Mouse (Mus musculus): ENCODE data around the gene Sdccag8. TPM values are rescaled to one million over a fixed set of nuclear protein-coding genes. Genes with fewer than 3 reads are reported as not detected.

The Sdccag8 gene
- polyA plus RNA-seq, 1 experiment from 2014 or later, result 11.6 TPM

DNA sequence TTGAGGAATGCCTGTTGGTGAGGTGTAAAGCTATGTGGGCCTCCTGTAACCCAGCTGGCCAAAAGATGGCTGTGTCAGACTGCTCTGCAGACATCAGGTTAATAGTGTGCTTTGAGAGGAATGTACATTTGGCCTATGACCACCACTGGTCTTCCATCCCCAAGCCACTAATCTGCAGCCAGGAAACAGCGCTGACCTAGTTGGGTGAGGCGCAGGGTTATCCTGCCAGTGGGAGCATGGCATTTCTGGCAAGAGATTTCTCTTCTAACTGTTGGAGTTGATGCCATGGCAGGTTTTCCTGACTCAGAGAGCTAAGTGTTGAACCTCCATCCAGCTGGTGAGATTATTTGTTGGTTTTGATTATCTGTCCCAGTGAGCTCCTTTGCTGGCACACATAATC is 101.5 kb downstream of the Sdccag8 start:
- H3K4me1 ChIP-seq, result no peaks in the 10 kb centered on the region

DNA sequence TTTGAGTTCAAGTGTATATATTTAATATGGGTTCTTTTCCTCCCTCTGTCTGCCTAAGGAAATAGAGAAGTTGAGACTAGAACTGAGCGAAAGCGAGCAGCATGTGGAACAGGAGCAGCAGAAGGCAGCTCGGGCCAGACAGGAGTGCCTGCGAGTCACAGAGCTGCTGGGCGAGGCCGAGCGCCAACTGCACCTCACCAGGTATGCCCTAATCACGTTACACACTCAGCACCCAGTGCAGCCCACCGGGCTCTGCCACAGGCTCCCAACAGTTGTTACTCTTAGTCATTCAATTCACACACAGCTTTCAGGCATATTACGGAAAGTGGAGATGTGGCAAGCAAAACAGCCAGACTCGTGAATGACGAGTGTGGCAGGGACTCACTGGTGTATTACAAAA is 105.0 kb downstream of the Sdccag8 start:
- Histone ChIP-seq H3K27ac (no peak overlapping the region), H3K9me3 (replicated peaks) (no peaks in the 10 kb centered on the region), H3K4me3 (no peak overlapping the region), H3K27me3 (ENCODE audit: low read depth, poor library complexity, severe bottlenecking) (no peaks in the 10 kb centered on the region), H3K4me1 (no peaks in the 10 kb centered on the region), H3K36me3 (0 out of 2 replicates have a peak, but pooled peaks cover 3% of the 10 kb centered on the region)
- no peak for DNase-seq (ENCODE audit: low spot score)
- 89% methylated on average over 12 of the region's 12 CpGs for WGBS

More for the DNA sequence above, 101.5 kb downstream of the Sdccag8 start:
- Histone ChIP-seq H3K27me3 (ENCODE audit: low read depth, poor library complexity, severe bottlenecking) (no peaks in the 10 kb centered on the region), H3K36me3 (0 out of 2 replicates have a peak, but pooled peaks cover 3% of the 10 kb centered on the region), H3K4me3 (no peak overlapping the region), H3K9me3 (replicated peaks) (no peaks in the 10 kb centered on the region), H3K27ac (no peak overlapping the region)
- WGBS, result 92% methylated on average over 2 of the region's 2 CpGs
- DNase-seq (ENCODE audit: low spot score), result no peak

DNA sequence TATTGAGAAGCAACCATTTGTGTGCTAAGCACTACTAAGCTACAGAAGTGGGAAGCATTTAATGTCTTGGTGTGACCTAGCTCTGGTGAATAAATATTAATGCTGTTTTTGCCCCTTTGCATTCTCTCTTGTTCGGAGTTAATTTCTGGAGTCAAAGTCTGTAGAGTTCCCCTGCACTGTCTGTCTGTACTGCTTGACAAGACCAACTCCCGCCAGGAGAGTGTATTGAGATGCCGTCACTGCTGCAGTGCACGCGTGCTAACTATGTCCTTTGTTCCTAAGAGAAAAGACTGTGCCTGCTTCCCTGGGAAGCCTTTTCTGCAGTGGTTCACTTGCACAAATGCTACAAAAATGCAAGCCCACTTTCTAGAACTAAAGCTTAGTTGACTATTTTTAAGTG is 108.4 kb downstream of the Sdccag8 start:
- H3K27me3 ChIP-seq (ENCODE audit: low read depth, poor library complexity, severe bottlenecking), result no peaks in the 10 kb centered on the region
- H3K36me3 ChIP-seq, result 0 out of 2 replicates have a peak, but pooled peaks cover 3% of the 10 kb centered on the region
- H3K27ac ChIP-seq, result no peak overlapping the region
- WGBS, result 92% methylated on average over 5 of the region's 5 CpGs
- H3K9me3 ChIP-seq (replicated peaks), result no peaks in the 10 kb centered on the region
- H3K4me1 ChIP-seq, result no peaks in the 10 kb centered on the region
- no peak overlapping the region for H3K4me3 ChIP-seq
- DNase-seq (ENCODE audit: low spot score), result no peak

DNA sequence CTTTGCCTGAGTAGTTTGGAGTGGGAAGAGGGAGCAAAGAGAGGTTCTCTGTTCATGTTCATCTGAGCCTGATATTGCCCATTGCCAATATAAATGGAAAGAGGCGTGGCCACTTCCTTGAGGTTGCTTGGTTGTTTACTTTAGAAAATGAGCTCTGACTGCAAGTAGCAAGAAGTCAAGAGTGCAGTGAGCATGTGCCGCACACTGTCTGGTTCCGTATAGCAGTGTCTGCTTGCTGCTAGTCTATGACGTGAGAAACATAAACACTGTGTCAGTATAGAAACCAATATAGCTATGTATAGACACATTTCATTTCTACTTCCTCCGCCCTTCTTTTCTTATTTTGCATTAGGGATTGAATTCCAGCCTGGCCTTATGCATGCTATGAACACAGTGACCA is 111.5 kb downstream of the Sdccag8 start:
- H3K4me3 ChIP-seq, result no peak overlapping the region
- H3K9me3 ChIP-seq (replicated peaks), result no peaks in the 10 kb centered on the region
- no peak for DNase-seq (ENCODE audit: low spot score)
- H3K36me3 ChIP-seq, result no peaks in the 10 kb centered on the region
- WGBS, result 87% methylated on average over 5 of the region's 5 CpGs
- H3K27me3 ChIP-seq (ENCODE audit: low read depth, poor library complexity, severe bottlenecking), result no peaks in the 10 kb centered on the region
- H3K27ac ChIP-seq, result no peak overlapping the region
- no peaks in the 10 kb centered on the region for H3K4me1 ChIP-seq

DNA sequence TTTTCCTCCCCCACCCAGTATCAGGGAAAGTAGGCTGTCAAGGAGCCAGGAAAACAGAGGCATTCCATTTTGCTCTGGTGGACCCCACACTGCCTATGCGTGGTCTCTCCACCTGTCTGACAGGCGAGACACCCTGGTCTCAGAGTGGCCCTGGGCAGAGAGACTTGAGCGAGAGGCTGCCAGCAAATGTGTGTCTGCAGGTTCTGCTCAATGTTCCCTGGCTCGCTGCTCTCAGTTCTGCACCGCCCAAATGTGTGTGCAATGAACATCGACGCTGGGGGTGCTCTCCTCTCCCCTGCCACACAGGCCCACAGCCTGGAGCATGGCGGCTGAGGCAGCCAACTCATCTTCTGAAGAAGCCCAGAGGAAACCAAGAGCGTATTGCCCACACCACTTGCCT is 112.9 kb downstream of the Sdccag8 start:
- WGBS, result 91% methylated on average over 9 of the region's 9 CpGs
- H3K27ac ChIP-seq, result no peak overlapping the region
- H3K4me1 ChIP-seq, result no peaks in the 10 kb centered on the region
- H3K4me3 ChIP-seq, result no peak overlapping the region
- no peaks in the 10 kb centered on the region for H3K36me3 ChIP-seq
- H3K27me3 ChIP-seq (ENCODE audit: low read depth, poor library complexity, severe bottlenecking), result no peaks in the 10 kb centered on the region
- no peak for DNase-seq (ENCODE audit: low spot score)
- H3K9me3 ChIP-seq (replicated peaks), result no peaks in the 10 kb centered on the region

DNA sequence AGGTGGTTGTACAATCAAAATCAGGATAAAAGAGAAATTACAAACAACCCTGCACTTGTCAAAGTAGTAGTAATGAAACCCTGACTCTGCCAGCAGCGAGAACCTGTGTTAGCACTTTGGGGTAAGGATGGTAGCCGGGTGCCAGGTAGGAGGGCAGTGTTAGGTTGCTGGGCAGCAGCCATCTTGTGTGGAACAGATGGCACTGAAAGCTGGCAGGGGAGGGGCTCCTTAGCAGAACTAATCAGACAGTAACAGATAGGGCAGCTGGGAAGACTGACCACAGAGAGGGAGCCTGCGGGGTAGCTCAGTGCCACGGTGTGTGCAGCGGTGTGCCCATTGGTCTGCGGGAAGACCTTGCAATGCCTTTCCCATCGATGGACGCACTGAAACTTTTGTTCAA is 115.2 kb downstream of the Sdccag8 start:
- no peak for DNase-seq (ENCODE audit: low spot score)
- WGBS, result 93% methylated on average over 8 of the region's 8 CpGs
- Histone ChIP-seq H3K4me1 (no peaks in the 10 kb centered on the region), H3K9me3 (replicated peaks) (no peaks in the 10 kb centered on the region), H3K27ac (no peak overlapping the region), H3K36me3 (no peaks in the 10 kb centered on the region), H3K4me3 (no peak overlapping the region), H3K27me3 (ENCODE audit: low read depth, poor library complexity, severe bottlenecking) (no peaks in the 10 kb centered on the region)

DNA sequence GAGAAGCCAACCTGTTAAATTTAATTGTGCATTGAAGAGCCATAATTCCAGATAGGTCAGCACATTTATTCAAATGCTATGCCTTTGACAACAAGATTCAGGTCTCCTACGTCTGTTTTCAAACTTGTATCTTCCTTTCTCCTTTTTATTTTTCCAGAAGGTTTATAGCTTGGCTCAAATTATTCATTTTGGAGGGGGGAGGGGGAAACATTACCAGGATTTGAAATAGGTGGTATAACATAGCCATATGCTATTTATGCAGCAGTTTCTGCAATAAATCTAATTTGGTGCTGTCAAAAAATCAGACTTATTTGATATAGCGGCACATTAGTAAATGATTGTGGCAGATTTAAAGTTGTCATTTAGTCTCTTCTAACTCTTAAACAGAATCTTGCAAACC is 116.1 kb downstream of the Sdccag8 start:
- Histone ChIP-seq H3K9me3 (replicated peaks) (no peaks in the 10 kb centered on the region), H3K4me1 (no peaks in the 10 kb centered on the region), H3K27me3 (ENCODE audit: low read depth, poor library complexity, severe bottlenecking) (no peaks in the 10 kb centered on the region), H3K27ac (no peak overlapping the region), H3K36me3 (no peaks in the 10 kb centered on the region), H3K4me3 (no peak overlapping the region)
- no peak for DNase-seq (ENCODE audit: low spot score)
- WGBS, result 95% methylated on average over 2 of the region's 2 CpGs

DNA sequence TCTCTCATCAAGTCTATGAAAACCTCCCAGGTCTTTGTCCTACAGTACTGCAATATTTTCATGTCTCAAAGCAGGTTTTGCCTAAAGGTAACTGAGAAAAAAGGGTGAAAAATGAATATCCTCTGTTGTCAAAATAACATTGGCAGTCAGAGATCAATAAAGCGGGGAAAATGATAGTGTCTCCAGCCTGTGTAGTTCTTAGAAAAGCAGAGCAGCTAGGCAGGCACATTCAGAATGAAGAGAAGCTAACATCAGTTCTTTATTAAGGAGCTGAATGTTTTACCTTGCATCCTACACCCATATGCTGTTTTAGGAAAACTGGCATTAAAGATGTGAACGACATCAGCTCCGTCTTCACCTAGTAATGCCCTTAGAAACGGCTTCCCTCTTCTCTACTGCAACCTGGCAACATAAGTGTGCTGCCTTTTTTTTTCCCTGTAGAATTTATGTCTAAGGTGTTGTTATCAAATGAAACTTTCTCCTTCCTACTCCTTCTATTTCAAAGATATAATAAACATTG is 116.6 kb downstream of the Sdccag8 start:
- Histone ChIP-seq H3K4me1 (no peaks in the 10 kb centered on the region), H3K9me3 (replicated peaks) (no peaks in the 10 kb centered on the region), H3K36me3 (no peaks in the 10 kb centered on the region), H3K27ac (no peak overlapping the region), H3K27me3 (ENCODE audit: low read depth, poor library complexity, severe bottlenecking) (no peaks in the 10 kb centered on the region), H3K4me3 (no peak overlapping the region)
- 86% methylated on average over 4 of the region's 4 CpGs for WGBS
- DNase-seq (ENCODE audit: low spot score), result no peak

DNA sequence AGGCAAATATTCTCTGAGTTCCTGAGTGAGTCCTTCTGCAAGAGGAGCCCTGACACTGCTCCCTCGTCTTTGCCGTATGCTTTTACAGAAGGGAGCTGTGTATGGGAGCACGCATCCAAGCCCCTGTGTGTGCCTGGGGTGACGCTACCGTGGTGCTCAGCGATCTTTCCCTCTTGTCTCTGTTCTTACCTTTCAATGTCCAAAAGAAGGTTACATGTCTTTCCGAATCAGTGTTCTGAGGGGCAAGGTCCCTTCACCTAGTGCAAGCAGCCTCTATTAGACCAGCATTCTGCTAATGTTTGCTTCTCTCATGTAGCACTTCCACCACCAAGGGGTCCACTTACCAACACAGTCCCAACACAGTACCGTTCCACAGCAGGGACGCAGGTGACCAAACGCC is 117.1 kb downstream of the Sdccag8 start:
- H3K27me3 ChIP-seq (ENCODE audit: low read depth, poor library complexity, severe bottlenecking), result no peaks in the 10 kb centered on the region
- WGBS, result 90% methylated on average over 10 of the region's 10 CpGs
- H3K36me3 ChIP-seq, result no peaks in the 10 kb centered on the region
- DNase-seq (ENCODE audit: low spot score), result no peak
- no peak overlapping the region for H3K27ac ChIP-seq
- H3K9me3 ChIP-seq (replicated peaks), result no peaks in the 10 kb centered on the region
- no peaks in the 10 kb centered on the region for H3K4me1 ChIP-seq
- no peak overlapping the region for H3K4me3 ChIP-seq

DNA sequence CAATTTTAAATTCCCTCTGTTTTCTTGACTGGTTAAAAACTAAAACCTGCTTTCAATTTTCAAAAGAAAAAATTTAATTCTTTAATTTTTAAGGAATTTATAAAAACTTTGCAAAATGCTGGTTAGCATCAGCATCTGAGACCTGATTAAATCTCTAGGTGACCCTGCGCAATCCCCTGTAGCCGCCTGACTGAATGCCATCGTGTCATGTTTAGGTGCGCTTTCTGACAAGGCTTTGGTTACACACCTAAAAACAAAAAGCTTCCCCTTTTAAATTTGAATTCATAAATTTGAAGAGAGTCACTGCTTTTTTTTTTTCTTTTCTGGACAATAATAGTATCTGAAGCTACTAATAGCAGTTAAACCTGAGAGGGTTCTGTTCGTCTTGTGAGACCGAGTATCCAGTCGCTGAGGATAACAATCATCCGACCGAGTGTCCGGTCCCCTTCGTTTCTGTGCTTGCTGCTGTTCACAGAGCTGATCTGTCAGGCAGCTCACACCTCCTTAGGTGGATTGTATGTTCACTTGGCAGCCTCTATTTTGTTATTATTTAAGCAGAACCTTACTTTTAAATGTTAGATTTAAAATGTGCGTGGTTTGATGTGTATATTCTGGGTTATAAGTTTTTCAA is 118.0 kb downstream of the Sdccag8 start:
- no peak overlapping the region for H3K27ac ChIP-seq
- H3K4me1 ChIP-seq, result no peaks in the 10 kb centered on the region
- no peaks in the 10 kb centered on the region for H3K27me3 ChIP-seq (ENCODE audit: low read depth, poor library complexity, severe bottlenecking)
- H3K36me3 ChIP-seq, result no peaks in the 10 kb centered on the region
- H3K4me3 ChIP-seq, result no peak overlapping the region
- H3K9me3 ChIP-seq (replicated peaks), result no peaks in the 10 kb centered on the region
- 90% methylated on average over 12 of the region's 12 CpGs for WGBS
- no peak for DNase-seq (ENCODE audit: low spot score)

DNA sequence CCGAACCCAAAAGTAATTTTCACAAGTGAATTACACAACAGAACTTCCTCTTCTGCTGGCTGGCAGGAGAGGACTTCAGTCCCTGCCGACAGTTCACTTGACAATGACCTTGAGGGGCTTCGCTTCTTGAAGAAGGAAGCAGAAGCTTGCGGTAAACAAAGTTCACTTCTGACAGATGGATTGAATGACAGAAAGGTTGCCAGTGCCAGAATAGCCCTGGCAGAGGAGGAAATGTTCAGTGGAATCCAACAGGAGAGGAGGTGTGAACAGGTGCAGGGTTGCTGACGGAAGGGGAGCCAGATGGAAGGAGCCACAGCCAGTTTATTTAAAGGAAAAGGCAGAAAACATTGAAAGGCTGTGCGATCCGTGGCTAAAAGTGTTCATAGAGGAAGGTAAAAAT is 118.9 kb downstream of the Sdccag8 start:
- Histone ChIP-seq H3K36me3 (no peaks in the 10 kb centered on the region), H3K4me3 (no peak overlapping the region), H3K27ac (no peak overlapping the region), H3K27me3 (ENCODE audit: low read depth, poor library complexity, severe bottlenecking) (no peaks in the 10 kb centered on the region), H3K9me3 (replicated peaks) (no peaks in the 10 kb centered on the region), H3K4me1 (no peaks in the 10 kb centered on the region)
- 84% methylated on average over 7 of the region's 7 CpGs for WGBS
- no peak for DNase-seq (ENCODE audit: low spot score)

DNA sequence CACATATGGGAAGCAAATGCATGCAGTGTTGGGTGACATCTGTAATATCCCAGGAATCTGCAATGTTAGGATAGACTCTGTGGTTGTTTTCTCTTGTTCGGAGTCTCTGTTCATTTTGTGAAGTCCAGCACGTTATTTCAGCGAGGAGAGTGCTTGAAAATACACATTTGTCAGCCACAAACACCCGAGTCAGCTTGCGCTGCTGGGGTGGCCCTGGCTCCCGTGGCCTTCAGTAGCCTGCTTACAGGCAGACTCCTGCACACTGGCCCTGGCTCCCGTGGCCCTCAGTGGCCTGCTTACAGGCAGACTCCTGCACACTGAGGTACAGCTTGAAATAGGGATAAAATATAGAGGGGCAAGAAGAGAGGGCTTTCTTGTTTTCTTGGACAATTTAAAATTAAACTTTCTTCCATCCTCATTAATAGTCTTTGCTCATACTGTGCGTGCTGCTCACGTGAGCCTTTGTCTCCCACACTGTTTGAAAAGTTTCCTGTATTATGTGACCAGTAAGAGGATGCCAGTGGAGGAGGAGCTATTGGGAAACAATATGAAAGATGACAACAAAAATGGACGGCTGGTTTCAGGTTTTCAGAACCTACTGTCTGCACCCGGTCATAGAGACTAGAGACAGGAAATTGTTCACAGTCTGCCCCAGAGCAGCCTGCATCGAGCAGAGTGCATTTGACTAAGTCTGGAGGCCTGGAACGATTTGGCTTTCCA is 119.7 kb downstream of the Sdccag8 start:
- no peaks in the 10 kb centered on the region for H3K36me3 ChIP-seq
- whole genome bisulfite sequencing, result 78% methylated on average over 13 of the region's 13 CpGs
- peak overlapping the region; percentile 68 for H3K27ac ChIP-seq
- H3K4me3 ChIP-seq, result no peak overlapping the region
- H3K4me1 ChIP-seq, result no peaks in the 10 kb centered on the region
- H3K27me3 ChIP-seq (ENCODE audit: low read depth, poor library complexity, severe bottlenecking), result no peaks in the 10 kb centered on the region
- no peak for DNase-seq (ENCODE audit: low spot score)
- H3K9me3 ChIP-seq (replicated peaks), result no peaks in the 10 kb centered on the region

DNA sequence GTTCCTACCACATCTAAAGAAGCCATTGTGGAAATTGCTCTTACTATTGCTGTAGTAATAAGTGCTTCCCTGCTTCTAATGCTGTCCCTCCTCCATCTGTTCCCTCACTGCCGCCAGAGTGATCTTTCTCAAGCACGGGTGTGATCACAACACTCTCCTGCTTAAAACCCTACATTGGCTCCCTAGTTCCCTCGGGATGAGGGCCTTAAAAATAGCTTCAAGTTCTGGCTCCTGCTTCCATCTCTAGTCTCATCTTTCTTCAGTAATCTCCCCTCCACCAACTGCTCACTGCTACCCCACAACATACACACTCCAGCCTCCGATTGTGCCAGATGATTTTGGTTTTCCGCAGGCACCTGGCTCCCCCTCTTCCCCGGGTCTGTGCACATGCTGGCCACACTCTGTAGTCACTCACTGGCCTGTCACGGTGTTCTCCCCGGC is 125.5 kb downstream of the Sdccag8 start:
- Histone ChIP-seq H3K4me3 (no peak overlapping the region), H3K36me3 (no peaks in the 10 kb centered on the region), H3K4me1 (no peaks in the 10 kb centered on the region), H3K27ac (no peak overlapping the region), H3K27me3 (ENCODE audit: low read depth, poor library complexity, severe bottlenecking) (no peaks in the 10 kb centered on the region), H3K9me3 (replicated peaks) (no peaks in the 10 kb centered on the region)
- no peak for DNase-seq (ENCODE audit: low spot score)
- 72% methylated on average over 8 of the region's 8 CpGs for WGBS
